8 mouse cellular contexts compared by ENCODE assay signal in genomic region chr19:28963842-28964551, GRCm38 (mm10). TPM values are rescaled to one million over a fixed set of nuclear protein-coding genes. Genes with fewer than 3 reads are reported as not detected.
DNase-seq lines count a peak whose midpoint lies in the region; ATAC-seq and TF ChIP-seq lines count a peak whose summit lies in the region.

Plpp6 (plus strand) TSS chr19:28963953.

- H3K4me1 ChIP-seq in ES-Bruce4 (ENCODE audit: control insufficient read depth, insufficient read depth, low read length), result no peaks in the 10 kb centered on the region
- H3K4me1 ChIP-seq in forebrain, embryonic 15.5 days, result peaks cover 36% of the 10 kb centered on the region
- peaks cover 14% of the 10 kb centered on the region for H3K4me1 ChIP-seq in lung, adult 2 months (ENCODE audit: control insufficient read depth, insufficient read depth, low read length)
- peaks cover 25% of the 10 kb centered on the region for H3K4me1 ChIP-seq in neural tube, embryonic 15.5 days

- DNase-seq in heart, postnatal 14 days, result peak; percentile 85
- DNase-seq in layer of hippocampus, adult 18-20 months (ENCODE audit: low spot score in 2 of 2), result peak; percentile 71 to 76
- DNase-seq in lung, adult 2 months, result peak; percentile 85
- peak; percentile 82 for DNase-seq in testis, postnatal 10 days (ENCODE audit: low spot score)

- H3K27ac ChIP-seq in ES-Bruce4 (ENCODE audit: insufficient read depth, low read length), result no peak within 1 kb of the TSS
- peak within 1 kb of the TSS; percentile 87 for H3K27ac ChIP-seq in forebrain, embryonic 15.5 days (replicated peaks)
- H3K27ac ChIP-seq in neural tube, embryonic 15.5 days (replicated peaks), result peak within 1 kb of the TSS; percentile 84

- peak; percentile 97 for ATAC-seq in cerebellum, adult (ENCODE audit: insufficient number of reproducible peaks, low FRiP score, low TSS enrichment)
- peak; percentile 92 for ATAC-seq in forebrain, embryonic 15.5 days (replicated peaks)
- ATAC-seq in neural tube, embryonic 15.5 days (ENCODE audit: low FRiP score), result peak; percentile 94

- TF ChIP-seq POLR2A in ES-Bruce4 (IDR thresholded peaks at IDR 0.05; ENCODE audit: insufficient read depth, low read length), result no peak
- peak; percentile 39; the same call in 1 of the 2 replicates for TF ChIP-seq POLR2A in lung, adult 2 months (IDR thresholded peaks at IDR 0.05; ENCODE audit: borderline replicate concordance, extremely low read depth, low read depth, low read length)

- TF ChIP-seq EP300 in ES-Bruce4 (IDR thresholded peaks at IDR 0.05; ENCODE audit: insufficient read depth, low read depth, low read length), result peak; percentile 63; the same call in 1 of the 2 replicates

- intact Hi-C loops in heart, postnatal 14 days (cut with DNase I), result no loop called here

- no peaks in the 10 kb centered on the region; the same call in 1 of the 2 replicates for H3K27me3 ChIP-seq in ES-Bruce4 (ENCODE audit: control insufficient read depth, insufficient read depth, low read length, poor library complexity, severe bottlenecking)
- H3K27me3 ChIP-seq in forebrain, embryonic 15.5 days, result no peaks in the 10 kb centered on the region
- H3K27me3 ChIP-seq in neural tube, embryonic 15.5 days (replicated peaks), result no peaks in the 10 kb centered on the region

- H3K36me3 ChIP-seq in ES-Bruce4 (ENCODE audit: control insufficient read depth, insufficient read depth, low read length, poor library complexity, severe bottlenecking), result no peaks in the 10 kb centered on the region
- H3K36me3 ChIP-seq in forebrain, embryonic 15.5 days, result no peaks in the 10 kb centered on the region
- H3K36me3 ChIP-seq in neural tube, embryonic 15.5 days, result no peaks in the 10 kb centered on the region

- H3K4me3 ChIP-seq in ES-Bruce4 (ENCODE audit: low read depth, low read length), result peak within 1 kb of the TSS; percentile 74
- peak within 1 kb of the TSS; percentile 96 for H3K4me3 ChIP-seq in forebrain, embryonic 15.5 days
- H3K4me3 ChIP-seq in lung, adult 2 months (replicated peaks; ENCODE audit: extremely low read depth, low read depth, low read length), result peak within 1 kb of the TSS; percentile 83
- H3K4me3 ChIP-seq in neural tube, embryonic 15.5 days (replicated peaks), result peak within 1 kb of the TSS; percentile 85

- TF ChIP-seq CTCF in ES-Bruce4 (IDR thresholded peaks at IDR 0.05; ENCODE audit: low read depth, low read length), result peak; percentile 47
- TF ChIP-seq CTCF in lung, adult 2 months (IDR thresholded peaks at IDR 0.05; ENCODE audit: insufficient read depth, low read length), result peak; percentile 53

- H3K9ac ChIP-seq in ES-Bruce4 (ENCODE audit: low read depth, poor library complexity, severe bottlenecking), result peak within 1 kb of the TSS; percentile 85
- peak within 1 kb of the TSS; percentile 93 for H3K9ac ChIP-seq in forebrain, embryonic 15.5 days (replicated peaks)
- peak within 1 kb of the TSS; percentile 91 for H3K9ac ChIP-seq in neural tube, embryonic 15.5 days (replicated peaks)

- peak within 1 kb of the TSS; percentile 91 for H3K4me2 ChIP-seq in forebrain, embryonic 15.5 days (replicated peaks)
- H3K4me2 ChIP-seq in neural tube, embryonic 15.5 days, result peak within 1 kb of the TSS; percentile 74

- no peaks in the 10 kb centered on the region for H3K9me3 ChIP-seq in ES-Bruce4 (replicated peaks; ENCODE audit: control insufficient read depth, insufficient read depth, low read length, poor library complexity, severe bottlenecking)
- H3K9me3 ChIP-seq in forebrain, embryonic 15.5 days, result no peaks in the 10 kb centered on the region
- no peaks in the 10 kb centered on the region for H3K9me3 ChIP-seq in neural tube, embryonic 15.5 days (replicated peaks)

- WGBS in forebrain, embryonic 15.5 days, result 1% methylated on average over 73 of the region's 73 CpGs
- under 1% methylated on average over 73 of the region's 73 CpGs for WGBS in lung, adult 2 months
- 0% methylated on average over 64 of the region's 73 CpGs for WGBS in neural tube, embryonic 15.5 days

RNA-seq across cellular contexts. Expression of gene Plpp6, which starts in this region (rescaled TPM):
- polyA plus RNA-seq in ES-Bruce4 (2011; ENCODE audit: insufficient read depth, insufficient read length, low read depth, missing spikeins), result 3.4 and 5.6 TPM in 2 replicates
- polyA plus RNA-seq in forebrain, embryonic 15.5 days (2015; fragmentation: Nextera tagmentation; extraction: Ambion mirVana), result 8.4 and 8.8 TPM in 2 replicates
- total RNA-seq in heart, postnatal 14 days (2021), result 1 to 10 TPM; 6.1 to 6.2 TPM
- total RNA-seq in layer of hippocampus, adult 18-20 months (2021), result 10 to 100 TPM; 55.8 to 56.8 TPM
- polyA plus RNA-seq in lung, adult 2 months (2012; rRNA removed), result 13.6 and 15.9 TPM in 2 replicates
- 12.0 and 12.6 TPM in 2 replicates for polyA plus RNA-seq in neural tube, embryonic 15.5 days (2015; fragmentation: Nextera tagmentation; extraction: Ambion mirVana)

Comparison
In these comparisons a context has a peak if more than half of its experiments do, and no peak if none do; other contexts are left out.
1. RNA of gene Plpp6 (total RNA-seq): 55.8 to 56.8 TPM in layer of hippocampus, adult 18-20 months; 6.1 to 6.2 TPM in heart, postnatal 14 days; every median in the first group is over 4 times any median in the second.
2. Peak in every context shown above with its lines, with median percentiles within 50 percentile points of each other: H3K4me3 ChIP-seq, H3K9ac ChIP-seq, ATAC-seq and DNase-seq.